Mouse (Mus musculus) thymus, adult 2 months (tissue): ENCODE data around the gene Htra1. TPM values are rescaled to one million over a fixed set of nuclear protein-coding genes. Genes with fewer than 3 reads are reported as not detected.

Experiments
- DNase-seq: peaks from one replicate; pipeline ENCODE4 v3.0.0; 2021
- H3K27ac ChIP-seq: fragments of 200-500 bp; 2 replicates; pipeline ENCODE4 v1.5.1; 2012; ENCODE audit warnings: low read length, control low read depth; ENCODE audit not compliant: control insufficient read depth, insufficient read depth
- H3K27me3 ChIP-seq: fragments of 200-500 bp; 2 replicates; pipeline ENCODE4 v1.6.1; 2012; ENCODE audit warnings: mild to moderate bottlenecking, low read length, moderate library complexity, mixed read lengths; ENCODE audit not compliant: control insufficient read depth, insufficient read depth
- H3K36me3 ChIP-seq: fragments of 200-500 bp; 2 replicates; pipeline ENCODE4 v1.6.1; 2012; ENCODE audit warnings: mild to moderate bottlenecking, low read length, moderate library complexity; ENCODE audit not compliant: control insufficient read depth, insufficient read depth
- H3K4me1 ChIP-seq: fragments of 200-500 bp; replicated peaks from 2 replicates; pipeline ENCODE4 v1.6.1; 2012; ENCODE audit warnings: low read length; ENCODE audit not compliant: control insufficient read depth, insufficient read depth
- H3K4me3 ChIP-seq: fragments of 200-500 bp; 2 replicates; pipeline ENCODE4 v1.5.1; 2012; ENCODE audit warnings: mild to moderate bottlenecking, low read length, control low read depth, moderate library complexity; ENCODE audit not compliant: control insufficient read depth, insufficient read depth
- CTCF ChIP-seq: fragments of 200-500 bp; IDR thresholded peaks from 2 replicates; pipeline ENCODE4 v1.5.1; 2012; ENCODE audit warnings: mild to moderate bottlenecking, control low read depth, low read length, moderate library complexity, borderline replicate concordance; ENCODE audit not compliant: control insufficient read depth, poor library complexity, insufficient read depth; ENCODE audit errors: extremely low read depth
- POLR2A ChIP-seq: fragments of 200-500 bp; IDR thresholded peaks from 2 replicates; pipeline ENCODE4 v1.6.1; 2012; ENCODE audit warnings: mild to moderate bottlenecking, low read length, control low read depth, moderate library complexity; ENCODE audit not compliant: control insufficient read depth, poor library complexity, insufficient read depth; ENCODE audit errors: extremely low read depth
- WGBS: fragments of 180-500 bp; shearing (Covaris S2); methylation state at CpG from one replicate; pipeline ENCODE4 v1.1.7; 2018; 5-methylcytosine and 5-hydroxymethylcytosine counted together
- polyA plus RNA-seq: library from polyadenylated mRNA; depleted of rRNA; stranded (reverse); fragments of >200 nt; gene quantifications from 2 replicates; pipeline ENCODE4 v1.2.3, GENCODE M21; 2012

Gene Htra1
- polyA plus RNA-seq, 1 experiment: 35.8 TPM

DNA sequence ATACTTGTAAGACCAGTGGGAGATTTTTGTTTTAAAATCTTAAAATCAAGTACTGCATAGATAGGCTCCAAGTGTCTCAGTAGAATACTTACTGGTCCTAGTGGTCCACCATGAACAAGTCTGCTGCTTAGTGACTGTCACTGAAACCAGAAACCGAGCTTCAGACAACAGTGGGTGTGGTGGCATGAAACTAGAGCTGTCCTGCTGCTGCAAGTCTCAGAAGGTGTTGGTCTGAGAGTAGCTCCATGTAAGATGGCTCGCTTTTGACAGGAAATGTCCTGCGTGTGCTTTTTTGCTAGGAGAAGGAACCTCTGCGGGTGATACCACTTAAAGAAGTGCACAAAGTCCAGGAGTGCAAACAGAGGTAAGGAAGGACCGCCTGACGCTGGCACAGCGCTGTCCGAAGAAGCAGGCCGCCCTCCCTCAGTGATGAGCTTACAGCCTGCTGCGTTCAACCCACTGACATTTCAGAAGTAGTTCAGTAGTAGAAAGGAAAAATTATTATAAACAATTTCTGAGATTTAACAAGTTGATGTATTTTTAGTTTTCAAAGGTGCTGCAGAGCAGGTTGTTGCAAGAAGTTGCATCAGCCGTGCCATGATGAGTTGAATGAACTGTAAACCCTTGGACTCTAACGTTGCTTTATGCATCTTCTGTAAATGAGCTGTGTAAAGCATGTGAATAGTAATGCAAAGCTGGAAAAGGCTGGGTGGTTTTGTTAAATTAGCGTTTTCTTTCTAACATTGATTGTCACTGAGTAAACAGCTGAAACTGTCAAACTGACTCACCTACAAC, 31.1 kb upstream of the Htra1 start:
- 94% methylated on average over 13 of the region's 13 CpGs for WGBS
- H3K27me3 ChIP-seq: no peaks in the 10 kb centered on the region
- TF ChIP-seq CTCF (no peak), POLR2A (no peak)
- H3K4me3 ChIP-seq: no peak overlapping the region
- H3K4me1 ChIP-seq: peaks cover 5% of the 10 kb centered on the region
- no peak overlapping the region for H3K27ac ChIP-seq
- H3K36me3 ChIP-seq: no peaks in the 10 kb centered on the region
- no peak for DNase-seq

DNA sequence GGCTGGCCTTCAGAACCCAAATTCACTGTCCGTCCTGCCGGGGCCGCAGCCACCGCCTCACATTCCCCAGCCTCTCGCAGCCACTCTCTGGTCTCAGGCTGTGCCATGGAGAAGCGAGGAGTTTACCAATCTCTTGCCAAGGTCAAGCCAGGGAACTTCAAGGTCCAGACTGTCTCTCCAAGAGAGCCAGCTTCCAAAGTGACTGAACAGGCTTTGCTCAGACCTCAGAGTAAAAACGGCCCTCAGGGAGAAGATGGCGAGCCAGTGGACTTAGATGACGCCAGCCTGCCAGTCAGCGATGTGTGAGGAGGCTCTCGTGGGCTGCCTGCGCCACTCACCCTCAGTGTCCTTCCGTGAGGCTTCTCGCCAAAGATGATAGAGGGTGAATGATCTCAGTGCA, 25.1 kb upstream of the Htra1 start:
- no peak overlapping the region for H3K4me3 ChIP-seq
- no peaks in the 10 kb centered on the region for H3K27me3 ChIP-seq
- TF ChIP-seq CTCF (no peak), POLR2A (no peak)
- no peaks in the 10 kb centered on the region for H3K4me1 ChIP-seq
- H3K27ac ChIP-seq: no peak overlapping the region
- no peaks in the 10 kb centered on the region for H3K36me3 ChIP-seq
- no peak for DNase-seq
- 95% methylated on average over 14 of the region's 14 CpGs for WGBS

DNA sequence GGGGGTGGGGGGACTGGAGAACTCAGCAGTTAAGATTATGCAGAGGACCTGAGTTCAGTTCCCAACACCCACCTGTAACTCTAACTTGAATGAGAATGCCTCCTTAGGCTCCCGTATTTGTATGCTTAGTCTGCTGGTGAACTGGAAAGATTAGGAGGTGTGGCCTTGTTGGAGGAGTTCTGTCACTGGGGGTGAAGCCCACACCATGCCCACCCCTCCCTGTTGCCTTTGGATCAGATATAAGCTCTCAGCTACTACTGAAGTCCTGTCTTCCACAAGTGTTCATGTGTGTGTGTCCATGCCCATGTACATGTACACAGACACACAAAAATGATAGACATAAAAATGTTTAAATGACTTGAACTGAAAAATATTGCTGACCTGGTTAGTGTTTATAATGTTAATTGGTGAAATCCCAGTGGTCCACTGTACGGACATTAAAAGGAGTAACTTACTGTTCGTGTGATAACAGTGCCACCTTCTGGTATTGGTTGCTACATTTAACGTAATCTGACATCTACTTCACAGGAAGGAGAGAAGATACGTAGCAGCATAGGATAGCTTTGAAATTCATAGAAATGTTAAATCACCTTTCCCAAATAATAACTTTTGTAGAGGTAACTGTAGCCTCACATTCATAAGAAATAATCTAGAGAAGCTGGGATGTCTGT, 21.1 kb upstream of the Htra1 start:
- Histone ChIP-seq H3K36me3 (no peaks in the 10 kb centered on the region), H3K27ac (no peak overlapping the region), H3K4me1 (no peaks in the 10 kb centered on the region), H3K27me3 (no peaks in the 10 kb centered on the region), H3K4me3 (no peak overlapping the region)
- WGBS: 33% methylated on average over 5 of the region's 5 CpGs
- TF ChIP-seq POLR2A: no peak
- TF ChIP-seq CTCF: no peak
- DNase-seq: peak; percentile 28

DNA sequence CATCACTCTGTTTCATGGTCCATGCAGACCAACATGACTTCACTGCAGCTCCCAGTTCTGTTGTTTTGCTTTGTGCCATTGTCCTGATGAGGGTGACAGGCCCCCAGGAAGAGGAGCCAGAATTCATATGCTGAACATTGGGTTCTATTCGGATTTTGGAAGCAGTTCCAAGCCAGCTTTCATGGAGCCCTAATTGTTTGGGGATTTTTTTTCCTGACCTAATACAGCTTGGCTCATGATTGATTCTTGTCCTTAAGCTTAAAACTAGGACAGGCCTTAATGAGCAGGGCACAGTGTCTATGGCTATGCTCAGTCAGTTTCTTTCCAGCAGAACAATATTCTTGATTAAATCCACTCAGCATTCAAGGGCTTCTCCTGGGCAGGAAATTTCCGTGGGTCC, 17.7 kb upstream of the Htra1 start:
- no peak for TF ChIP-seq CTCF
- TF ChIP-seq POLR2A: no peak
- 84% methylated on average over 2 of the region's 2 CpGs for whole genome bisulfite sequencing
- no peak overlapping the region for H3K4me3 ChIP-seq

DNA sequence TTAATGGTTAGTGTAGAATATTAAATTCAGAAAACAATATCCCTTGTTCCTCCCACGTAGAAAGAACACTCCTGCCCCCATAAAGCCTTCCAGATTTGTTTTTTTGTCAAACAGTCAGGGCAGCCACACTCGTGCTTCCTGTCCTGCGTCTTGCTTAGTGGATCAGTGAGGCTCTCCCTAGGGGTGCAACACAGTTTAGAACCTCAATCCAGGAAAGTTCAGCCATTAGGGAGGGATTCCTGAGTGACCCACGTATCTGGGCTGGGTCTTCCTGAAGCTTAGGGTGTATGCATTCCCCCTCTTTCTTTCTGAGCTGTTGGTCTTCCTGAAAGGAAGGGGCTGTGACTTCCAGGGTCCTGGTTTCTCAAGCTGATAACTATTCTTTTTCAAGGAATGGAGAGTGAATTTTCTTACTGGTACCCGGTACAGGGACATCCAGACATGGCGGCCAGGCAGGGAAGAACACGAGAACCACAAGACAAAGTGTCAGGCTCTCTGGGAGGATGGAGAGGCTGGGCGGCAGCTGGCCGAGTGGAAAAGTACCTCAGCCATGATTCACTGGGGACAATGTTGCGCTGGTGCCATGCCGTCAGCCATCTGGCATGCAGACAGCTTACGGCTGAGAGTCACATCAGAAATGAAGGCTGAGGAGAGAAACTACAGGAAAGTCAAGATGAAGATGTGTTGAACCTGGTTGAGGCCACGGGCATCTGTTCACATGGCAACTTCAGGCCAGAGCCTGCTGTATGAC, 12.8 kb upstream of the Htra1 start:
- no peak for TF ChIP-seq POLR2A
- no peak for TF ChIP-seq CTCF
- no peak overlapping the region for H3K27ac ChIP-seq
- H3K4me1 ChIP-seq: no peaks in the 10 kb centered on the region
- H3K4me3 ChIP-seq: no peak overlapping the region
- no peaks in the 10 kb centered on the region for H3K27me3 ChIP-seq
- H3K36me3 ChIP-seq: no peaks in the 10 kb centered on the region
- no peak for DNase-seq
- WGBS: 78% methylated on average over 13 of the region's 13 CpGs

More for the DNA sequence above, 17.7 kb upstream of the Htra1 start:
- no peaks in the 10 kb centered on the region for H3K36me3 ChIP-seq
- H3K27ac ChIP-seq: no peak overlapping the region
- H3K27me3 ChIP-seq: no peaks in the 10 kb centered on the region
- DNase-seq: no peak
- H3K4me1 ChIP-seq: no peaks in the 10 kb centered on the region

DNA sequence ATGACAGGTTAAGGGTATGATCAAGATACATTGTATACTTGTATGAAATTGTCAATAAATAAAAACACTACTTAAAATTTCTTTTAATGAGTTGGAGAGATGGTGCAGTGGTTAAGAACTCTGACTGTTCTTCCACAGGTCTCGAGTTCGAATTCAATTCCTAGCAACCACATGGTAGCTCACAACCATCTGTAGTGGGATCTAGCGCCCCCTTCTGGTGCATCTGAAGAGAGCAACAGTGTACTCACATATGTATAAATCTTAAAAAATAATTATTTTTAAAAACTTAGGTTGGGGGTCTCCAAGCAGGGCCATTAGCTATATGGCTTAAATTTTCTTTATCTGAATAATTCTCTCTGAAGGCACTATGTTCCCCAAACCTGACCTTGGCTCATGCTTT, 5.5 kb upstream of the Htra1 start:
- WGBS: 69% methylated on average over 3 of the region's 3 CpGs
- Histone ChIP-seq H3K36me3 (no peaks in the 10 kb centered on the region), H3K4me1 (no peaks in the 10 kb centered on the region), H3K27ac (no peak overlapping the region), H3K27me3 (no peaks in the 10 kb centered on the region; the same call in 1 of the 2 replicates), H3K4me3 (no peak overlapping the region)
- DNase-seq: no peak
- TF ChIP-seq CTCF (no peak), POLR2A (no peak)
